Mouse (Mus musculus) gastrocnemius, postnatal 14 days (tissue): Measurements from ENCODE around the gene Rhbg. TPM values are rescaled to one million over a fixed set of nuclear protein-coding genes. Genes with fewer than 3 reads are reported as not detected.
"Not testable (repeated sequence)": the region's sequence is repeated elsewhere in the genome, so short reads cannot be mapped to it uniquely, and the experiment has no call there.

Experiments used
- DNase-seq: peaks from one replicate; pipeline ENCODE4 v3.0.0; 2021; ENCODE audit warnings: mixed read lengths
- intact Hi-C: fragments of 180-260 bp; cut with DNase I; formaldehyde crosslinking; loops from one replicate; pipeline ENCODE4 v1.15.1; 2025; ENCODE audit warnings: low total_unique reads
- long read RNA-seq, 2 experiments: library from polyadenylated mRNA; stranded (forward); transcript quantifications; one replicate each; pipeline ENCODE4 v2.0.0; 2021
- total RNA-seq, 2 experiments: library from RNA; stranded (reverse); gene quantifications; 2 replicates each; pipeline ENCODE4 v1.2.3; 2021

Gene Rhbg
- not detected for total RNA-seq
- long read RNA-seq, experiment 1, result 0 reads
- long read RNA-seq, experiment 2, result 0 reads

- intact Hi-C loops, result no loop called here
- DNase-seq, result no peak
Observed at GRCm38 (mm10) chr3:88254268-88254926, at the start of gene Rhbg. Rhbg (minus strand) TSS chr3:88254709.

GRCm38 (mm10) chr3:88299172-88299571, 44.7 kb upstream of the Rhbg start:
- no peak for DNase-seq
- intact Hi-C loops, result no loop called here

GRCm38 (mm10) chr3:88297321-88297851, 42.9 kb upstream of the Rhbg start:
- intact Hi-C loops, result no loop called here
- DNase-seq, result no peak

- DNase-seq, result peak; percentile 95
- intact Hi-C loops, result no loop called here
Observed at GRCm38 (mm10) chr3:88296561-88297318, 42.2 kb upstream of the Rhbg start, which contains the start of the genes Tsacc and Cct3. Tsacc (minus strand) TSS chr3:88296999. Cct3 (plus strand) TSS chr3:88297116.

- intact Hi-C loops, result no loop called here
Observed at GRCm38 (mm10) chr3:88296110-88296560, 41.6 kb upstream of the Rhbg start.

GRCm38 (mm10) chr3:88295272-88295671, 40.8 kb upstream of the Rhbg start:
- DNase-seq, intact Hi-C loops: not testable (repeated sequence)

More at GRCm38 (mm10) chr3:88296110-88296560, 41.6 kb upstream of the Rhbg start:
- peak; percentile 7 for DNase-seq

- DNase-seq, result peak; percentile 8
- intact Hi-C loops, result no loop called here
Observed at GRCm38 (mm10) chr3:88291970-88292369, 37.5 kb upstream of the Rhbg start.

GRCm38 (mm10) chr3:88288133-88288713, 33.7 kb upstream of the Rhbg start:
- intact Hi-C loops, result not testable (repeated sequence)

GRCm38 (mm10) chr3:88287110-88287509, 32.6 kb upstream of the Rhbg start, which contains the start of gene Gm38392:
Gm38392 (minus strand) TSS chr3:88287210.
- DNase-seq, result no peak

More at GRCm38 (mm10) chr3:88288133-88288713, 33.7 kb upstream of the Rhbg start:
- DNase-seq, result not testable (repeated sequence)

GRCm38 (mm10) chr3:88285565-88285895, 31.0 kb upstream of the Rhbg start:
- intact Hi-C loops, DNase-seq: not testable (repeated sequence)

More at GRCm38 (mm10) chr3:88287110-88287509, 32.6 kb upstream of the Rhbg start, which contains the start of gene Gm38392:
- intact Hi-C loops, result no loop called here

GRCm38 (mm10) chr3:88284815-88285564, 30.5 kb upstream of the Rhbg start:
- DNase-seq, intact Hi-C loops: not testable (repeated sequence)

GRCm38 (mm10) chr3:88281141-88281916, 26.8 kb upstream of the Rhbg start:
- intact Hi-C loops, DNase-seq: not testable (repeated sequence)

- intact Hi-C loops, result no loop called here
Observed at GRCm38 (mm10) chr3:88280035-88280434, 25.5 kb upstream of the Rhbg start.

GRCm38 (mm10) chr3:88276529-88277143, 22.1 kb upstream of the Rhbg start:
- intact Hi-C loops, result no loop called here

More at GRCm38 (mm10) chr3:88280035-88280434, 25.5 kb upstream of the Rhbg start:
- no peak for DNase-seq

GRCm38 (mm10) chr3:88276121-88276520, 21.6 kb upstream of the Rhbg start:
- intact Hi-C loops, result no loop called here
- DNase-seq, result no peak

More at GRCm38 (mm10) chr3:88276529-88277143, 22.1 kb upstream of the Rhbg start:
- DNase-seq, result no peak

- DNase-seq, result no peak
- intact Hi-C loops, result no loop called here
Observed at GRCm38 (mm10) chr3:88274002-88274401, 19.5 kb upstream of the Rhbg start.

- no peak for DNase-seq
- intact Hi-C loops, result no loop called here
Observed at GRCm38 (mm10) chr3:88271859-88272258, 17.4 kb upstream of the Rhbg start.

GRCm38 (mm10) chr3:88271298-88271697, 16.8 kb upstream of the Rhbg start:
- DNase-seq, intact Hi-C loops: not testable (repeated sequence)
